Mouse (Mus musculus): ENCODE results near the gene Lrp1. TPM values are rescaled to one million over a fixed set of nuclear protein-coding genes. Genes with fewer than 3 reads are reported as not detected.

Lrp1 gene
- polyA plus RNA-seq, 1 experiment from 2014 or later = 77.0 TPM

- H3K27me3 ChIP-seq (replicated peaks) = peaks cover 70% of the 10 kb centered on the region
- peaks cover 24% of the 10 kb centered on the region for H3K4me1 ChIP-seq
- H3K4me2 ChIP-seq = peak overlapping the region; percentile 96
- no peak overlapping the region for H3K27ac ChIP-seq
- ATAC-seq (ENCODE audit: insufficient read depth, low FRiP score, low read depth) = peak; percentile 15; the same call in 1 of the 2 replicates
- 2% methylated on average over 30 of the region's 30 CpGs for WGBS
- peaks cover 9% of the 10 kb centered on the region; the same call in 1 of the 2 replicates for H3K36me3 ChIP-seq
- peak overlapping the region; percentile 43 for H3K4me3 ChIP-seq (replicated peaks)
- H3K9me3 ChIP-seq = no peaks in the 10 kb centered on the region
- no peak overlapping the region for H3K9ac ChIP-seq
Observed at GRCm38 (mm10) chr10:127534929-127535384, 86.0 kb downstream of the Lrp1 start.

- H3K4me2 ChIP-seq = peak within 1 kb of the TSS; percentile 96
- peak within 1 kb of the TSS; percentile 43 for H3K4me3 ChIP-seq (replicated peaks)
- peaks cover 3% of the 10 kb centered on the region; the same call in 1 of the 2 replicates for H3K36me3 ChIP-seq
- WGBS = under 1% methylated on average over 63 of the region's 78 CpGs
- no peak within 1 kb of the TSS for H3K27ac ChIP-seq
- H3K9ac ChIP-seq = no peak within 1 kb of the TSS
- peaks cover 24% of the 10 kb centered on the region for H3K4me1 ChIP-seq
- H3K9me3 ChIP-seq = no peaks in the 10 kb centered on the region
- peak; percentile 18; the same call in 1 of the 2 replicates for ATAC-seq (ENCODE audit: insufficient read depth, low FRiP score, low read depth)
- peaks cover 77% of the 10 kb centered on the region for H3K27me3 ChIP-seq (replicated peaks)
Observed at GRCm38 (mm10) chr10:127534036-127534928, 86.7 kb downstream of the Lrp1 start, which contains the start of gene Nxph4. TSS of gene Nxph4 (minus strand) at chr10:127534559.

DNA sequence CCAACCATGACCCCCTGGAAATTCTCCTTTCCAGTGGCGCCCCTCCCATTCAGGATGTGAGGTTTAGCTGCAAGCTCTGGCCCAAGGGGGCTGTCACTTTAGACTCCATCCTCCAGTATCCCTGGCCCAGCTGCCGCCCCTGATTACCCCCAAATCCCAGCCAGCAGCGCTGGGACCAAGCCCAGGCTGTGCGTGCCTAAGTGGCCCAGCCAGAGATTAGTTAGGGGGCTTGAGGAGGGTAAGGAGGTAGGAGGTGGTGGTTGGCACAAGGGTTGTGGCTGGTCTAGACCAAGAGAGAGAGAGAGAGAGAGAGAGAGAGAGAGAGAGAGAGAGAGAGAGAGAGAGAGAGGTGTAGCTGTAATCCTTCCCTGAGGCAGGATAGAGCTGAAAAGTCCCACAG is 89.4 kb downstream of the Lrp1 start:
- Histone ChIP-seq H3K27ac (no peak overlapping the region), H3K9ac (no peak overlapping the region), H3K9me3 (no peaks in the 10 kb centered on the region), H3K4me1 (peaks cover 31% of the 10 kb centered on the region), H3K27me3 (replicated peaks) (peaks cover 99% of the 10 kb centered on the region), H3K4me2 (no peak overlapping the region), H3K36me3 (no peaks in the 10 kb centered on the region), H3K4me3 (replicated peaks) (no peak overlapping the region)
- WGBS = 2% methylated on average over 4 of the region's 4 CpGs
- no peak for ATAC-seq (ENCODE audit: insufficient read depth, low FRiP score, low read depth)

- Histone ChIP-seq H3K27me3 (replicated peaks) (peaks cover 99% of the 10 kb centered on the region), H3K4me1 (peaks cover 37% of the 10 kb centered on the region), H3K27ac (no peak overlapping the region), H3K9ac (no peak overlapping the region), H3K9me3 (no peaks in the 10 kb centered on the region), H3K4me2 (no peak overlapping the region), H3K4me3 (replicated peaks) (no peak overlapping the region), H3K36me3 (no peaks in the 10 kb centered on the region)
- 2% methylated on average over 22 of the region's 25 CpGs for WGBS
- no peak for ATAC-seq (ENCODE audit: insufficient read depth, low FRiP score, low read depth)
Observed at GRCm38 (mm10) chr10:127530945-127531344, 90.0 kb downstream of the Lrp1 start.

- Histone ChIP-seq H3K4me1 (peaks cover 30% of the 10 kb centered on the region), H3K4me3 (replicated peaks) (no peak overlapping the region), H3K4me2 (no peak overlapping the region), H3K36me3 (no peaks in the 10 kb centered on the region), H3K9ac (no peak overlapping the region), H3K9me3 (no peaks in the 10 kb centered on the region), H3K27me3 (replicated peaks) (peaks cover 86% of the 10 kb centered on the region), H3K27ac (no peak overlapping the region)
- 7% methylated on average over 17 of the region's 17 CpGs for WGBS
- no peak for ATAC-seq (ENCODE audit: insufficient read depth, low FRiP score, low read depth)
Observed at GRCm38 (mm10) chr10:127527481-127527880, 93.5 kb downstream of the Lrp1 start.

- Histone ChIP-seq H3K4me1 (peaks cover 33% of the 10 kb centered on the region), H3K9me3 (no peaks in the 10 kb centered on the region), H3K27ac (no peak overlapping the region), H3K9ac (0 out of 2 replicates have a peak overlapping the region, but pooled peaks have one; percentile 19), H3K4me3 (replicated peaks) (peak overlapping the region; percentile 34), H3K27me3 (replicated peaks) (peaks cover 78% of the 10 kb centered on the region), H3K4me2 (peak overlapping the region; percentile 62), H3K36me3 (no peaks in the 10 kb centered on the region)
- ATAC-seq (ENCODE audit: insufficient read depth, low FRiP score, low read depth) = no peak
- WGBS = under 1% methylated on average over 26 of the region's 26 CpGs
Observed at GRCm38 (mm10) chr10:127526681-127527080, 94.3 kb downstream of the Lrp1 start.

GRCm38 (mm10) chr10:127526048-127526447 is 94.9 kb downstream of the Lrp1 start:
- Histone ChIP-seq H3K9me3 (no peaks in the 10 kb centered on the region), H3K27me3 (replicated peaks) (peaks cover 71% of the 10 kb centered on the region), H3K36me3 (no peaks in the 10 kb centered on the region), H3K4me3 (replicated peaks) (peak overlapping the region; percentile 34), H3K27ac (no peak overlapping the region), H3K4me1 (peaks cover 39% of the 10 kb centered on the region), H3K4me2 (peak overlapping the region; percentile 62), H3K9ac (no peak overlapping the region)
- WGBS = 2% methylated on average over 26 of the region's 26 CpGs
- ATAC-seq (ENCODE audit: insufficient read depth, low FRiP score, low read depth) = no peak

DNA sequence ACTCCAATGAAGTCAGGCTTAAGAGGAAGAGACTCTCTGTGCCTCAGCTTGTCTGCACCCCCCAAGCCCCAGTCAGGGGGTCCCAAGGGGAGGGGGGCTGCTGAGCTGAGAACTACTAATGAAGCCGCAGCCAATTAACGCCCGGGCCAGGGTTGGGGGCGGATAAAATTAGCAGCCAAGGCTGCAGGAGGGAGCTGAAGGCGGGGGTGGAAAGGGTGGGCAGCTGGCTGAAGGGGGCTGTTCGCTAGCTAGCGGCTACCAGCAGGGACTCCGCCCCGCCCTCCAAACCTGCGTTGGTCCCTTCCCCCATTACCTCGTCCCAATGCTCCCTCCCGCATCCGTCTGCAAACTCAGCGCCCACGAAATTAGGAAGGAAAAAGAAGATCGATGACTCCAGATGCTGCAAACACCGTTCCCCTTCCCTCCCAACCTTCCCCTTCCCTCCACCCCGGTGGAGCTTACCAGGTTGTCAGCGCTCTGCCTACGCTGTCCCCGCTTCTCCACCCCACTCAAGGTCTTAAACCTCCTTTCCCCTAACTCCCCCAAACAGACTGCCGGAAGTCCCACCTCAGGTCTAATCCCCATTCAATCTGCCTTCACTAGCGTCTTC is 96.2 kb downstream of the Lrp1 start:
- Histone ChIP-seq H3K36me3 (peaks cover 8% of the 10 kb centered on the region), H3K4me1 (peaks cover 43% of the 10 kb centered on the region), H3K4me3 (replicated peaks) (no peak overlapping the region), H3K4me2 (no peak overlapping the region), H3K27ac (no peak overlapping the region), H3K9ac (no peak overlapping the region), H3K9me3 (no peaks in the 10 kb centered on the region), H3K27me3 (replicated peaks) (peaks cover 58% of the 10 kb centered on the region)
- ATAC-seq (ENCODE audit: insufficient read depth, low FRiP score, low read depth) = no peak
- 3% methylated on average over 23 of the region's 23 CpGs for WGBS

- Histone ChIP-seq H3K4me2 (peak within 1 kb of the TSS; percentile 88), H3K36me3 (peaks cover 26% of the 10 kb centered on the region), H3K9ac (peak within 1 kb of the TSS; percentile 49; the same call in 1 of the 2 replicates), H3K4me1 (peaks cover 51% of the 10 kb centered on the region), H3K9me3 (no peaks in the 10 kb centered on the region), H3K27ac (0 out of 2 replicates have a peak within 1 kb of the TSS, but pooled peaks have one; percentile 9), H3K27me3 (replicated peaks) (peaks cover 33% of the 10 kb centered on the region), H3K4me3 (replicated peaks) (peak within 1 kb of the TSS; percentile 64)
- under 1% methylated on average over 21 of the region's 21 CpGs for WGBS
- peak; percentile 54; the same call in 1 of the 2 replicates for ATAC-seq (ENCODE audit: insufficient read depth, low FRiP score, low read depth)
Observed at GRCm38 (mm10) chr10:127522088-127522581, 98.8 kb downstream of the Lrp1 start, which contains the start of gene Shmt2. TSS of gene Shmt2 (minus strand) at chr10:127522444.

GRCm38 (mm10) chr10:127521611-127522080 is 99.3 kb downstream of the Lrp1 start:
- 4% methylated on average over 12 of the region's 12 CpGs for WGBS
- Histone ChIP-seq H3K4me2 (peak overlapping the region; percentile 88), H3K27me3 (replicated peaks) (peaks cover 28% of the 10 kb centered on the region), H3K36me3 (peaks cover 26% of the 10 kb centered on the region), H3K9me3 (no peaks in the 10 kb centered on the region), H3K27ac (0 out of 2 replicates have a peak overlapping the region, but pooled peaks have one; percentile 9), H3K4me1 (peaks cover 51% of the 10 kb centered on the region), H3K9ac (peak overlapping the region; percentile 49; the same call in 1 of the 2 replicates), H3K4me3 (replicated peaks) (peak overlapping the region; percentile 64)
- 0 out of 2 replicates have a peak, but pooled peaks have one; percentile 1 for ATAC-seq (ENCODE audit: insufficient read depth, low FRiP score, low read depth)

GRCm38 (mm10) chr10:127520714-127521357 is 100.1 kb downstream of the Lrp1 start:
- no peaks in the 10 kb centered on the region for H3K9me3 ChIP-seq
- H3K4me3 ChIP-seq (replicated peaks) = peak overlapping the region; percentile 64
- H3K36me3 ChIP-seq = peaks cover 26% of the 10 kb centered on the region
- WGBS = 83% methylated on average over 20 of the region's 20 CpGs
- H3K9ac ChIP-seq = 0 out of 2 replicates have a peak overlapping the region, but pooled peaks have one; percentile 49
- H3K4me1 ChIP-seq = peaks cover 51% of the 10 kb centered on the region
- H3K27me3 ChIP-seq (replicated peaks) = peaks cover 20% of the 10 kb centered on the region
- ATAC-seq (ENCODE audit: insufficient read depth, low FRiP score, low read depth) = no peak
- H3K4me2 ChIP-seq = peak overlapping the region; percentile 88
- no peak overlapping the region for H3K27ac ChIP-seq

Measured in stomach, embryonic 15.5 days (tissue).